Mouse (Mus musculus): ENCODE results near the gene Tnrc6b. TPM values are rescaled to one million over a fixed set of nuclear protein-coding genes. Genes with fewer than 3 reads are reported as not detected.

Gene Tnrc6b
- polyA plus RNA-seq, 1 experiment from 2014 or later: 18.7 TPM

DNA sequence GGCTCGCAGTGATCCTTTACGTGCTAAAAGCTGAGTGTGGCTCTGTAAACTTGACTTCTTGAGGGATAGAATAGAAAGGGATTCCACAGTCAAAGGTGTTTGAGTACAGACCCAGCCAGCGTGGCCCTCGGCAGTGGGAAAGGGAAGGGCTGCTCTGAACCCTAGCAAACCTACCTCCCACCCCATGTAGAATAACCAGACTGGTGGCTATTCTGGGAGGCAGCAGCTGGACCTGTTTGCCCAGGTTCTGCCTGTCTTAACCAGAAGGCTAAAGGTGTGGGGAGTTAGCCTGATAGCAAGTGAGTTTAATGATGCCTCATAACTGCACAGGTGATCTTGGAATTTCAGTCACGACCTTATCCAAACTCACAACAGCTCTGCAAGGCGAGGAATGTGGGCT is 28.0 kb upstream of the Tnrc6b start:
- Histone ChIP-seq H3K27ac (no peak overlapping the region), H3K9ac (no peak overlapping the region), H3K36me3 (no peaks in the 10 kb centered on the region), H3K4me1 (replicated peaks) (peaks cover 44% of the 10 kb centered on the region), H3K4me2 (no peak overlapping the region), H3K9me3 (replicated peaks) (no peaks in the 10 kb centered on the region), H3K4me3 (replicated peaks) (no peak overlapping the region), H3K27me3 (peaks cover 57% of the 10 kb centered on the region)
- WGBS (ENCODE audit: insufficient replicate concordance): 68% methylated on average over 6 of the region's 6 CpGs
- no peak for ATAC-seq (ENCODE audit: low read depth)
- DNase-seq: no peak

DNA sequence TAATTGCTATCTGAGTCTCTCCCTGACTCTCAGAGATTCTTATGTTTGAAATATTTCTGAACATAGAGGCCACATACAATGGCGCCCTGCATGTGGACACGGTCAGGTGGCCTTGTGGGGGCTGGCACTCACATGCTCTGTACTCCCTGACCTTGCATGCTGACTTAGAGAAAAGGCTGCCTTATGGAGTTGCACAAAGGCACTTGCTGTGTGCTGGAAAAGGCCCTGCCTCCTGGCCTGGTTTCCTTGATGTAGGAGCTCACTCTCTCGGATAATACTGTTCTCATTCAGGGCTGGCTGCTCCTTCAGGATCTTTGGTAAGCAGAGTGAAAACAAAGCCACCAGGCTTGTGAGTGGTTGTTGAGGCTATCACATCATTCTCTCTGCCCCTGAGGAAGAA is 27.1 kb upstream of the Tnrc6b start:
- Histone ChIP-seq H3K9ac (no peak overlapping the region), H3K36me3 (no peaks in the 10 kb centered on the region), H3K27me3 (peaks cover 49% of the 10 kb centered on the region), H3K4me2 (no peak overlapping the region), H3K27ac (no peak overlapping the region), H3K9me3 (replicated peaks) (no peaks in the 10 kb centered on the region), H3K4me1 (replicated peaks) (peaks cover 53% of the 10 kb centered on the region), H3K4me3 (replicated peaks) (no peak overlapping the region)
- ATAC-seq (ENCODE audit: low read depth) (no peak), DNase-seq (no peak)
- 64% methylated on average over 3 of the region's 3 CpGs for WGBS (ENCODE audit: insufficient replicate concordance)

DNA sequence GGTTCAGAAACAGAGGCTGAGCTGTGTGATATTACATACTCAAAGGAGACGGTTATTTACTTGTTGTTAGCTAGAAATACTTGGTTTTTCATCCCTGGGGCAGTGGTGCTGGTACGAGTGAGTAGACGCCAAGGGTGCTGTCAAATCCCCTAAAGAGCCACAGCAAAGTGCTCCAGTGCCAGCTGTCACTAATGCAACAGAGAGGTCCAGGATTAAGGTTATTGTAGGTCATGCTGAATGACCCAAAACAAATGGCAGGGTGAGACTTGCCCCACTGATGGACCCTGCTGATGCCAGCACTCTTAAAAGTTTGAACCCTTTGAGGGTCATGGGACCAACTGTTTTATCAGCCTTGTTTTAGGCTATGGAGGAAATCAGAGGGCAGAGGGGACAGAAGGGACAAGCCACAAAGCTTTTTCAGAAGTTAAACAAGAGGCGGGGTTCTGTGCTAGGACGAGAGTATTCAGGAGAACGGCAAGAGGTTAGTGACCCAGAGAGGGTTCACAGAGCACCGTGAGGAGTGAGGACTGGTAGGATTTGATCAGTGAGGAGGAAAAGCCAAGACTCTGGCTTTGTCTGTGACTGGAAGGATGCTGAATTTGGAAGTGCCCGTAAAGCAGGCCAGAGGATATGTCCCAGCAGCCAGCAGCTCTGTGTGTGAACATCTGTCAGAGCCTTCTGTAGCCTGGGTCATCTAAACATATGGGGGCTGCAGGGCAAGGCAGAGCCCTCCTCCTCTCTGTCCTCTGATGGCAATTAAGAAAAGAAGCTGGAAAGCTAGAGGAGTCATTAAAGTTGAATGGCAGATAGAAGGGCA is 26.1 kb upstream of the Tnrc6b start:
- H3K9me3 ChIP-seq (replicated peaks): no peaks in the 10 kb centered on the region
- peaks cover 49% of the 10 kb centered on the region for H3K4me1 ChIP-seq (replicated peaks)
- no peaks in the 10 kb centered on the region for H3K36me3 ChIP-seq
- no peak overlapping the region for H3K9ac ChIP-seq
- H3K4me3 ChIP-seq (replicated peaks): no peak overlapping the region
- H3K4me2 ChIP-seq: no peak overlapping the region
- peaks cover 41% of the 10 kb centered on the region for H3K27me3 ChIP-seq
- no peak for DNase-seq
- ATAC-seq (ENCODE audit: low read depth): no peak
- WGBS (ENCODE audit: insufficient replicate concordance): 41% methylated on average over 8 of the region's 8 CpGs
- no peak overlapping the region for H3K27ac ChIP-seq

DNA sequence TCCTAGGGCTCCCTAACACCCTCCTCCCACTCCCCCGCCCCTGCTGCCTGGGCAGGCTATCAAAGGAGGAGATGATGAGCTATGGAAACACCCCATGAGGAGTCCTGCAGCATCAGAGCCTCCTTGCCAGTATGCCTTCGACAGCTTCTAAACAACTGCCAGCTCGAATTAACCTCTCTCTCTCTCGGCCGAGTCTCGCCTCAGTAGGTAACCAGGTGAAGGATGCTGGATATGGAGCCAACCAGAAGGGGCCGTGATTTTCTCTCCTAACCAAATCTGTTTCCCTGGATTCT is 25.6 kb upstream of the Tnrc6b start:
- Histone ChIP-seq H3K9me3 (replicated peaks) (no peaks in the 10 kb centered on the region), H3K36me3 (no peaks in the 10 kb centered on the region), H3K9ac (no peak overlapping the region), H3K27me3 (peaks cover 46% of the 10 kb centered on the region), H3K4me1 (replicated peaks) (peaks cover 43% of the 10 kb centered on the region), H3K4me3 (replicated peaks) (no peak overlapping the region), H3K27ac (no peak overlapping the region), H3K4me2 (no peak overlapping the region)
- no peak for ATAC-seq (ENCODE audit: low read depth)
- no peak for DNase-seq
- 45% methylated on average over 7 of the region's 7 CpGs for WGBS (ENCODE audit: insufficient replicate concordance)

DNA sequence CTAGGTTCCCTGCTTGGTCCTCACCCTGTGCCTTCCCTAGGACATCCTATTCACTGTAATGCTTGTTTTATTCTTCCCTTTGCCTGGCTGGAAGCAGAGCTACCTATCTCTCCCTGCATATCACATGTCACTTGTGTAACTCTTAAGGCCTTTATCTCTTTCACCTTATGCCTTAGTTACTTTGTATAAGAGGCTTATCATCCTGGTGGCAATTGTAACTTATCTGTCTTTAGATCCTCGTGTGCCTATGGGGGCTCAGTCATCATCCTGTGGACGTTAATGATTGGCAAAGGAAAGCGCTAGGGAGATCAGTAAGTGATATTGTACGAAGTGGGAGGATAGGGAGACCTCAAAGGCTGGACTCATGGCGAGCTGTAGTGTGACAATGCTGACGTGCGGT is 22.6 kb upstream of the Tnrc6b start:
- no peaks in the 10 kb centered on the region for H3K9me3 ChIP-seq (replicated peaks)
- no peak overlapping the region for H3K27ac ChIP-seq
- WGBS (ENCODE audit: insufficient replicate concordance): 18% methylated on average over 7 of the region's 7 CpGs
- H3K4me1 ChIP-seq (replicated peaks): peaks cover 21% of the 10 kb centered on the region
- H3K36me3 ChIP-seq: no peaks in the 10 kb centered on the region
- H3K9ac ChIP-seq: no peak overlapping the region
- ATAC-seq (ENCODE audit: low read depth) (peak; percentile 50; the same call in 1 of the 2 replicates), DNase-seq (no peak)
- H3K4me3 ChIP-seq (replicated peaks): no peak overlapping the region
- H3K4me2 ChIP-seq: no peak overlapping the region
- H3K27me3 ChIP-seq: peaks cover 55% of the 10 kb centered on the region

DNA sequence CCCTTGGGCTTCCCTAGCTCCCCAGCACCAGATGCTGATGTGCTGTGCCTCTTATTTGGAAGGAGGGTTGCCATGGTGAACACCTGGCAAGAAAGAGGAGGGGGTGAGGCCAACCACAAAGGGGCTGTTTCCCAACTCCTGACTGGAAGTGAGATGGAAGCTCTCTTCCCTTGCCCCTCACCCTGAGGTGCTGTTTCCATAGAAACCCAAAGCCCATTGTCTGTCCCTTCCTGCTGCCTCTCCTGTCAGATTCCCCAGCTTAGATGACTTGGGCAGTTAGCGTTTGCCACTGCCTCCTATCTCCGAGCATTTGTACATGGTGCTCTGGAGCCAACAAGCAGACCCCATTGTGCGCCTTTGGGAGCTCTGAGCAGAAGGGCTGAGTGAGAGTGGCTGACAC is 17.6 kb upstream of the Tnrc6b start:
- DNase-seq (no peak), ATAC-seq (ENCODE audit: low read depth) (no peak)
- no peaks in the 10 kb centered on the region for H3K9me3 ChIP-seq (replicated peaks)
- no peaks in the 10 kb centered on the region for H3K36me3 ChIP-seq
- no peak overlapping the region for H3K4me2 ChIP-seq
- H3K27ac ChIP-seq: no peak overlapping the region
- peaks cover 16% of the 10 kb centered on the region for H3K4me1 ChIP-seq (replicated peaks)
- 37% methylated on average over 3 of the region's 3 CpGs for WGBS (ENCODE audit: insufficient replicate concordance)
- H3K4me3 ChIP-seq (replicated peaks): no peak overlapping the region
- H3K27me3 ChIP-seq: peaks cover 36% of the 10 kb centered on the region
- no peak overlapping the region for H3K9ac ChIP-seq

DNA sequence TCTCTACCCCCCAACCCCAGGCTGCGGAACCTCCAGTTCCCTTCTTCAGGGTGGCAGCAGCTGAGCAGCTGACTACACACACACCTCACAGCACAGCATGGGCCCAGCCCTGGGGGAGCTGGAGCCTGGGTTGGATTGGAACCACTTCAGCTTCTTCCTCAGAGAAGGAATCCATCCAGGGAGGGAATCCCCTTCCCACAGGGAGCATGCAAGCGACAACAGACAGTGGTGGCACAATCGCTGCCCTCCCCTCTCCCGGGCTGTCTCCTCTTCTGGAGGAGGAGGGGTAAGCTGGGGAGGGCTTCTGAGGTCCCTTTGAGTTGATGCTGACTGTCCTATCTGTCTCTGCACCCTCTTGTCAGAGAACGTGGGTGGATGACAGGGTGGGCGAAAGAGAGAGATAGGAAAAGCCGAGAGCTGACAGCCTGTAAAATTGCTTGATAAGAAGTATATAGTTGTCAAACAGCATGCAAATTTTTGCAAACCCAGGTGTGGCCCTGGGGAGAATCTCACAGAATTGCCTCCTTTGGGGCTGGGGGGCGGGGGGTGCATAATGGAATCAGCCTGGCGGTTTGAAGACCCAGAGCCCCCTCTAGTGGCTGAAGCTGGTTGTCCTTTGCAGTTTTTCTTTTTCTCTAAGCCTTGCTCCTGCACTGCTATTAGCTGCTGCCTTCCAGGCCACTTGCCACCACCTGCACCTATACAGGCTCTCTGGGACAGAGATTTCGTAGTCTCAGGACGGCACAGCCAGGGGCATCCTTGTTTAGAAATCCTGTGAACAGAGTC is 16.8 kb upstream of the Tnrc6b start:
- no peak overlapping the region for H3K4me2 ChIP-seq
- no peak for ATAC-seq (ENCODE audit: low read depth)
- peak; percentile 26 for DNase-seq

DNA sequence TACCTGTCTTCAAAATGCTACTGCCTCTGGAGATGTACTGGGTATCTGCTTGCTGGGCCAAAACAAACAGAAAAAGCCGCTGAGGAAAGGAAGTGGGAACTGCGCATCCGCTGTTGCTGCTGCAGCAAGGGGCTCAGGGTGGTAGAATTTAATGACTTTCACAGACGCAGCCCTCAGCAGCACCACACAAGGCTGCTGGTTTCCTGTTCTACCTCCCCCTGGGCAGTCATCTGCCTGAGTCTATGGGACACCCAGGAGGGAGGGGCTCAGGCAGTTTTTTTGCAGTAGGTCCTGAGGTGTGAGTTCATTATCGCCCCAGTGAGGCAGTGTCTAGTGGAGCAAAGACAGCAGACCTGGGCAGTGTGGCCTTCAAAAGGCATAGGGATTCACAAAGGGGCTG is 13.5 kb upstream of the Tnrc6b start:
- DNase-seq (no peak), ATAC-seq (ENCODE audit: low read depth) (no peak)
- no peak overlapping the region for H3K4me3 ChIP-seq (replicated peaks)
- no peaks in the 10 kb centered on the region for H3K9me3 ChIP-seq (replicated peaks)
- 19% methylated on average over 5 of the region's 5 CpGs for WGBS (ENCODE audit: insufficient replicate concordance)
- H3K9ac ChIP-seq: no peak overlapping the region
- no peak overlapping the region for H3K4me2 ChIP-seq
- H3K36me3 ChIP-seq: no peaks in the 10 kb centered on the region
- H3K27ac ChIP-seq: no peak overlapping the region
- H3K4me1 ChIP-seq (replicated peaks): peaks cover 6% of the 10 kb centered on the region
- peaks cover 22% of the 10 kb centered on the region for H3K27me3 ChIP-seq

More for the DNA sequence above, 16.8 kb upstream of the Tnrc6b start:
- Histone ChIP-seq H3K4me1 (replicated peaks) (peaks cover 8% of the 10 kb centered on the region), H3K27ac (no peak overlapping the region), H3K27me3 (peaks cover 36% of the 10 kb centered on the region), H3K36me3 (no peaks in the 10 kb centered on the region), H3K9me3 (replicated peaks) (no peaks in the 10 kb centered on the region), H3K4me3 (replicated peaks) (no peak overlapping the region), H3K9ac (no peak overlapping the region)
- WGBS (ENCODE audit: insufficient replicate concordance): 19% methylated on average over 11 of the region's 11 CpGs

DNA sequence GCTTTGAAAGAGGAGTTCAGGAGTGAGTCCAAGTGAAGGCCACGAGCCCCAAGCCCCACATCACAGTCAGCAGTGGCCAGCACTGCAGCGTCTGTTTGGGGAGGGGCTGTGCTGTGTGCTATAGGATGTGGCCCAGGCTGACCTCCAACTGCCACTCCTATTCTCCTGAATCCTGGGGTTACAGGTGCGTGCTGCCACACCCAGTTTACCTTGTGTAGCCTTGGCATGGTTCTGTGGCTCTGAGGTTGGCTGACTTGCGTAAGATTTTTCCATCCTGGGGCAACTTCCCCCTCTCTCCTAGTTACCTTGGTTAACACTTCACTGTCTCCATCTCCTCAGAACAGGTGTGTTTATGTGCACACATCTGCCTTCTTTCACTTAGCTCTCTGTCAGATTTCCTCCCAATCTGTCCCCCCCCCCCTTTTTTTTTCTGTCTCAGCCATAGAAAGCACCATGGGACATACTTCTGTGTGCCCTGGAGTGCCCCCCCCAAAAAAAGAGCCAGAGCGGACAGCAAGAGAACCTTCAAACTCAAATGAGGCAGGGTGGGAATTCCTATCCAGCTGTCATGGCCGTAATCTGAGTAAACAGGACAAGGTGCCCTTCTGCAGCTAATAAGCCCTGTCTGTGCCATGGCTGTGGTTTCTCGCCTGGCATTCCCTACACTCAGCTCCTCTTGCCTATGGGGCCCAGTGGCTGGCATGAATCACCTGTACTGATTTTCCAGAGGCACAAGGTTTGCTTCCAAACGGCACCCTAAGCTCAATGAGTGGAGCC is 9.4 kb upstream of the Tnrc6b start:
- no peak overlapping the region for H3K4me3 ChIP-seq (replicated peaks)
- DNase-seq: no peak
- H3K9me3 ChIP-seq (replicated peaks): no peaks in the 10 kb centered on the region
- ATAC-seq (ENCODE audit: low read depth): no peak
- no peaks in the 10 kb centered on the region for H3K36me3 ChIP-seq
- WGBS (ENCODE audit: insufficient replicate concordance): 58% methylated on average over 8 of the region's 8 CpGs
- H3K9ac ChIP-seq: no peak overlapping the region
- H3K4me2 ChIP-seq: no peak overlapping the region
- H3K27ac ChIP-seq: no peak overlapping the region
- H3K4me1 ChIP-seq (replicated peaks): peaks cover 8% of the 10 kb centered on the region
- 0 out of 2 replicates have a peak, but pooled peaks cover 4% of the 10 kb centered on the region for H3K27me3 ChIP-seq

DNA sequence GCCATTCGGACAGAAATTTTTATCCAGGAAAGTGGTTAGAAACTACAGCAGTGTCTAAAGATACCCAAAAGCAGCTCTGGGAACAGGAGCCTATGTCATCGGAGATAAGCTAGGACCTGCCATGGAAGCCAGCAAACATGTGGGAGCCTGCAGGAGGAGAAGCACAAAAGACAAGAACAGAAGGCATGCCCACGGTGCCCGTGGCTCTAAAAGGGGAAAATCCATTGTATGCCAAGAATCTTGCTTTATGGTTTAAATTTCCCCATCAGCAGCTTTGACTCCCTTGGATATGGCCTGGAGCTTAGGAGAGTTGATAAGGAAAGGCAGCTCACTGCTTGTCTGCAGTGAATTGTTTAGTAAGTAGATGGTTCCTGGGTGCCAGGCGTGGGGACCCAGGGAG is 8.2 kb upstream of the Tnrc6b start:
- Histone ChIP-seq H3K4me2 (no peak overlapping the region), H3K9ac (no peak overlapping the region), H3K9me3 (replicated peaks) (no peaks in the 10 kb centered on the region), H3K36me3 (no peaks in the 10 kb centered on the region), H3K4me3 (replicated peaks) (no peak overlapping the region), H3K4me1 (replicated peaks) (peaks cover 19% of the 10 kb centered on the region), H3K27ac (no peak overlapping the region), H3K27me3 (0 out of 2 replicates have a peak, but pooled peaks cover 4% of the 10 kb centered on the region)
- ATAC-seq (ENCODE audit: low read depth): no peak
- WGBS (ENCODE audit: insufficient replicate concordance): 69% methylated on average over 5 of the region's 5 CpGs
- DNase-seq: no peak

DNA sequence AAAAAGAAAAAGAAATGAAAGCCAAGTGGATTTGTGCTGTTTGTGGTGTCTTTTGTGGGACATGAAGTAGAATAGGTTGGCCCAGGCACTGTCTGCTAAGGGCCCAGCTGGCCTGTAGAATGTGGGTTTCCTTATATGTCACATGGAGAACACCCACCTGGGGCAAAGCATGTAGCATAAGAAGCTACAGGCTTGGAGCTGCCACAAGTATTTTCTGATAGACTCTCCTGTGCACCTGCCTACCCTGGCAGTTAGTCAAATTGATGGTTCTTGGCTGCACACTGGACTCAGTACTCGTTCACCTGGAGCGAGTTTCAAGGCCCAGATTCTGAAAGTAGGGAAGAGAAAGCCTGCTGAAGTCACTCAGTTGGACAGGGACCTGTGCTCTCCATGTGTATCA is 7.6 kb upstream of the Tnrc6b start:
- H3K4me3 ChIP-seq (replicated peaks): no peak overlapping the region
- 0 out of 2 replicates have a peak, but pooled peaks cover 4% of the 10 kb centered on the region for H3K27me3 ChIP-seq
- H3K9me3 ChIP-seq (replicated peaks): no peaks in the 10 kb centered on the region
- no peak overlapping the region for H3K9ac ChIP-seq
- ATAC-seq (ENCODE audit: low read depth) (no peak), DNase-seq (no peak)
- H3K36me3 ChIP-seq: no peaks in the 10 kb centered on the region
- peaks cover 19% of the 10 kb centered on the region for H3K4me1 ChIP-seq (replicated peaks)
- 58% methylated on average over 2 of the region's 2 CpGs for WGBS (ENCODE audit: insufficient replicate concordance)
- no peak overlapping the region for H3K4me2 ChIP-seq
- no peak overlapping the region for H3K27ac ChIP-seq

Data from liver, embryonic 13.5 days (tissue).